Mouse (Mus musculus) intestine, postnatal 0 days (tissue): ENCODE measurements around the gene Sh3pxd2a. TPM values are rescaled to one million over a fixed set of nuclear protein-coding genes. Genes with fewer than 3 reads are reported as not detected.

Experiments
- ATAC-seq: fragments of 200-750 bp; cut with Nextera tagmentation; 2 replicates; pipeline ENCODE4 v1.8.0; 2017; ENCODE audit warnings: mild to moderate bottlenecking, moderate TSS enrichment, moderate library complexity
- H3K27ac ChIP-seq: fragments of 300-500 bp; sonication (generic); 2 replicates; pipeline ENCODE4 v1.5.1; 2014; ENCODE audit warnings: mild to moderate bottlenecking, low read depth, low read length, moderate library complexity
- H3K27me3 ChIP-seq: fragments of 300-500 bp; sonication (generic); replicated peaks from 2 replicates; pipeline ENCODE4 v1.6.1; 2014; ENCODE audit warnings: low read length, mixed read lengths; ENCODE audit not compliant: control insufficient read depth, insufficient read depth
- H3K36me3 ChIP-seq: fragments of 300-500 bp; sonication (generic); 2 replicates; pipeline ENCODE4 v1.6.1; 2014; ENCODE audit warnings: mild to moderate bottlenecking, moderate library complexity; ENCODE audit not compliant: control insufficient read depth, insufficient read depth
- H3K4me1 ChIP-seq: fragments of 300-500 bp; sonication (generic); replicated peaks from 2 replicates; pipeline ENCODE4 v1.6.1; 2014; ENCODE audit warnings: antibody characterized with exemption, low read length, mixed read lengths; ENCODE audit not compliant: control insufficient read depth, insufficient read depth
- H3K4me2 ChIP-seq: fragments of 300-500 bp; sonication (generic); replicated peaks from 2 replicates; pipeline ENCODE4 v1.6.1; 2014; ENCODE audit warnings: low read depth, mild to moderate bottlenecking, moderate library complexity
- H3K4me3 ChIP-seq: fragments of 300-500 bp; sonication (generic); 2 replicates; pipeline ENCODE4 v1.5.1; 2014; ENCODE audit warnings: low read depth, low read length
- H3K9ac ChIP-seq: fragments of 300-500 bp; sonication (generic); 2 replicates; pipeline ENCODE4 v1.6.1; 2014; ENCODE audit warnings: mild to moderate bottlenecking, low read depth, low read length
- H3K9me3 ChIP-seq: fragments of 300-500 bp; sonication (generic); 2 replicates; pipeline ENCODE4 v1.6.1; 2016; ENCODE audit warnings: mixed run types; ENCODE audit not compliant: control insufficient read depth
- CTCF ChIP-seq: sonication (generic); IDR thresholded peaks from 2 replicates; pipeline ENCODE4 v1.5.1; 2016; ENCODE audit warnings: low read depth, mild to moderate bottlenecking, control low read depth, antibody characterized with exemption, moderate library complexity
- WGBS: fragments of 180-500 bp; shearing (Covaris S2); extraction: QIAGEN DNeasy Blood & Tissue Kit; methylation state at CpG from one replicate; pipeline ENCODE4 v1.1.7; 2014; 5-methylcytosine and 5-hydroxymethylcytosine counted together
- polyA plus RNA-seq: library from polyadenylated mRNA; unstranded; fragments of >200 nt; fragmentation: Nextera tagmentation; extraction: Ambion mirVana; gene quantifications from 2 replicates; pipeline ENCODE4 v1.2.1, GENCODE M21; 2015

The Sh3pxd2a gene
- polyA plus RNA-seq, 1 experiment from 2014 or later: 2.2 TPM

DNA sequence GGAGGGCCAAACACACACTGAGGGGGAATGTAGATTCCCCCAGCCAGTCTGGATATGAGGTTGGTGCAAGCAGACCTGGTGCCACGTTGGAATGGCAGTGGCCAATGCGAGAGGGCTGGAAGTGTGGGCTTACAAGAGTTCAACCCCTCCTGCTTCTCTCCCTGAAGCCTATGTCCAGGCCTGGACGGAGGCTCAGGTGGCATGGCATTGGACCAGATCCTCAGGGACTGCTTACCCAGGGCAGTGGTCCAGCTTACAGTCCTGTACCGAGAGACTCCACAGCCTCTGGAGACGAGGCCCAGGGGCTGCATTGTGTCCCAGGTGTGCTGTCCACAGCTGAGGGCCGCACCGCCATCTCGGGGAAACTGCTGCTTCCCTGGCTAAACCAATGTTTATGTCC lies 218.7 kb downstream of the Sh3pxd2a start:
- no peak for ATAC-seq
- H3K27me3 ChIP-seq: no peaks in the 10 kb centered on the region
- no peaks in the 10 kb centered on the region for H3K9me3 ChIP-seq
- 77% methylated on average over 8 of the region's 8 CpGs for WGBS
- 0 out of 2 replicates have a peak, but pooled peaks cover 5% of the 10 kb centered on the region for H3K4me1 ChIP-seq
- H3K9ac ChIP-seq: no peak overlapping the region
- no peak overlapping the region for H3K4me2 ChIP-seq
- TF ChIP-seq CTCF: no peak
- H3K36me3 ChIP-seq: no peaks in the 10 kb centered on the region
- no peak overlapping the region for H3K4me3 ChIP-seq
- H3K27ac ChIP-seq: no peak overlapping the region

- H3K4me1 ChIP-seq: no peaks in the 10 kb centered on the region
- WGBS: 64% methylated on average over 4 of the region's 4 CpGs
These were observed 222.0 kb downstream of the Sh3pxd2a start for GRCm38 (mm10) chr19:47242227-47242626.

DNA sequence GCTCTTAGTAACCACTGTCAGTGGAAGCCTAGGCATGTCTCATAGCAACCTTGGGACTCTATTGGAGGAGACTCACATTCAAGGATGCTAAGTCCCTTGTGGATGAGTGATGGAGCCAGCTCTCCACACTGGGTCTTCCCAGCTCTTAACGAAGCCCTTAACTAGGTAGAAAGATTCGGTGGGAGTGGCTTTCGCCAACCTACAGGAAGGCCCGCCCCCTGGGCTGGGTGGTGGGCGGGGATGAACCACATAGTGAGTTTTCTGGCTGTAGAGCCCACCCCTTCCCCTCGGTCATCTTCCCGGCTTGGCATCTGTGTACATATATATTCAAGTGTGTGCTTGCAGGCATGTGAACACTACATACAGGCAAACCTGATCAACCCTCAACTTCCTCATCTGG lies 223.2 kb downstream of the Sh3pxd2a start:
- H3K4me1 ChIP-seq: no peaks in the 10 kb centered on the region
- H3K4me3 ChIP-seq: no peak overlapping the region
- 72% methylated on average over 7 of the region's 7 CpGs for WGBS
- ATAC-seq: no peak
- H3K9ac ChIP-seq: no peak overlapping the region
- H3K4me2 ChIP-seq: no peak overlapping the region
- H3K27me3 ChIP-seq: no peaks in the 10 kb centered on the region
- no peaks in the 10 kb centered on the region for H3K36me3 ChIP-seq
- H3K9me3 ChIP-seq: no peaks in the 10 kb centered on the region
- no peak for TF ChIP-seq CTCF
- H3K27ac ChIP-seq: no peak overlapping the region

More at GRCm38 (mm10) chr19:47242227-47242626, 222.0 kb downstream of the Sh3pxd2a start:
- no peak for ATAC-seq
- Histone ChIP-seq H3K27ac (no peak overlapping the region), H3K4me3 (no peak overlapping the region), H3K9me3 (no peaks in the 10 kb centered on the region), H3K36me3 (no peaks in the 10 kb centered on the region), H3K9ac (no peak overlapping the region), H3K27me3 (no peaks in the 10 kb centered on the region), H3K4me2 (no peak overlapping the region)
- no peak for TF ChIP-seq CTCF

- Histone ChIP-seq H3K4me1 (no peaks in the 10 kb centered on the region), H3K9ac (no peak overlapping the region), H3K36me3 (no peaks in the 10 kb centered on the region), H3K27me3 (no peaks in the 10 kb centered on the region), H3K4me3 (no peak overlapping the region), H3K4me2 (0 out of 2 replicates have a peak overlapping the region, but pooled peaks have one; percentile 30), H3K9me3 (no peaks in the 10 kb centered on the region), H3K27ac (no peak overlapping the region)
- 34% methylated on average over 12 of the region's 12 CpGs for WGBS
- ATAC-seq: no peak
- no peak for TF ChIP-seq CTCF
These were observed 224.1 kb downstream of the Sh3pxd2a start for GRCm38 (mm10) chr19:47240076-47240475.

GRCm38 (mm10) chr19:47233087-47233486 lies 231.1 kb downstream of the Sh3pxd2a start:
- TF ChIP-seq CTCF: no peak
- no peak for ATAC-seq

DNA sequence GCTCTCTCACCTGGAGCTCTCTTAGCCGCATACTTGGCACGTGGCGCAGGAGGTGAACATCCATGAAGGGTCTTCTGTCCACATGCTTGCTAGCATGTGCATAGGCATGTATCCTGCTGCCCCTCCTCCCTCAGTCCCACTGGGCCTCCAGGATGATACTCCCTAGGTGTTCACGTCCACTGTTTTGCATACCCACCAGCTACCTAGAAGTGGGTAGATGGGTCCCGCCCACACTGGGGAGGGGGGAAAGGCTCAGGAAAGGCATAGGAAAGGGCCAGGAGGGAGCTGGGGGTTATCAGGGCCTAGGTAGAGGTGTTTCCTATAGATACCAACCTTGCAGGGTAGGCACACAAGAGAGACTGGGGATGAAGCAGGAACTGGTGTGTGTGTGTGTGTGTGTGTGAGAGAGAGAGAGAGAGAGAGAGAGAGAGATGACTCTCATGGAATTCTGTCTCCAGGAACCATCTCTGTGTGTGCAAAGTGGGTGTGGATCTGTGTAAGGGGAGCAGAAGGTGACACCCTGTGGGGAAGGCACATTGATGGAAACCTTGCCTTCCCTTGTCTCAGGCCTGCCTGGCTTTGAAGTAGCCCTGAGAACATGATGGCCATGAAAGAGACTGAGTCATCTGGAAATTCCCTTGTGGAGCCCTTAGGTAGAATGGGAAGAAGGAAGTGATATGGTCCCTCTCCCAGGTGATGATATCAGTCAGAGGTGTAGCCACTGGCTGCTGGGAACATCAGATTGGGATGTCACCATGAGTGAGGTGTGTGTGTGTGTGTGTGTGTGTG lies 231.9 kb downstream of the Sh3pxd2a start:
- WGBS: 89% methylated on average over 5 of the region's 5 CpGs

More at GRCm38 (mm10) chr19:47233087-47233486, 231.1 kb downstream of the Sh3pxd2a start:
- WGBS: 90% methylated on average over 3 of the region's 3 CpGs
- Histone ChIP-seq H3K4me1 (no peaks in the 10 kb centered on the region; the same call in 1 of the 2 replicates), H3K27me3 (no peaks in the 10 kb centered on the region), H3K27ac (no peak overlapping the region), H3K4me2 (no peak overlapping the region), H3K9me3 (no peaks in the 10 kb centered on the region), H3K9ac (no peak overlapping the region), H3K36me3 (no peaks in the 10 kb centered on the region), H3K4me3 (no peak overlapping the region)

More for the DNA sequence above, 231.9 kb downstream of the Sh3pxd2a start:
- Histone ChIP-seq H3K27ac (no peak overlapping the region), H3K4me2 (no peak overlapping the region), H3K4me1 (no peaks in the 10 kb centered on the region; the same call in 1 of the 2 replicates), H3K4me3 (no peak overlapping the region), H3K9me3 (no peaks in the 10 kb centered on the region), H3K27me3 (no peaks in the 10 kb centered on the region), H3K36me3 (no peaks in the 10 kb centered on the region), H3K9ac (no peak overlapping the region)
- TF ChIP-seq CTCF: no peak
- ATAC-seq: no peak
